Mouse (Mus musculus) testis, adult 2 months (tissue): ENCODE results near the gene Fam3c.

Experiments
- CTCF ChIP-seq: fragments of 200-500 bp; IDR thresholded peaks from 2 replicates; pipeline ENCODE4 v1.5.1; 2012; ENCODE audit warnings: low read depth, mild to moderate bottlenecking, inconsistent platforms, low read length, moderate library complexity; ENCODE audit not compliant: control insufficient read depth, insufficient read depth, insufficient replicate concordance
- POLR2A ChIP-seq: fragments of 200-500 bp; IDR thresholded peaks from 2 replicates; pipeline ENCODE4 v1.6.1; 2012; ENCODE audit warnings: low read depth, mild to moderate bottlenecking, inconsistent platforms, low read length, moderate library complexity; ENCODE audit not compliant: control insufficient read depth

DNA sequence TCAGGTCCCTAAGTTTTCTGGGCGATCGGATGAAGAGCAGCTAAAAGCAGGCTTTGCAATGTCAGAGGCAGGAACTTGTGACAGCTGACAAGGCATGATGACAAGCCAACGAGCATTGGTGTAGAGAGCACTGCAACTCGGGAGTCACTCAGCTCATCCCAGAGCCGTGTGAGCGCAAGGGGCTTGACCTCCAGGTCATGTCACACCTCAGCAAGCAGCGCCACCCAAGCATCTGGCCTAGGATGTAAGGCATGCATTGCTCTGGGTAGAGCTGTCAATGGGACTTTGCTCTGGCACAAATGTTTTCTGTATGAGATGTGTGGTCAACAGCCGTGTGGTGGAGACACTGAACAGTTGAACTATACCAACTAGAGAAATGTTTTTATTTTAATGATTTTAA lies 28.1 kb downstream of the Fam3c start:
- TF ChIP-seq CTCF (no peak), POLR2A (no peak)
